Mouse (Mus musculus) heart, postnatal 0 days (tissue): ENCODE results near the gene Tmem205.

Source experiments
- CTCF ChIP-seq: IDR thresholded peaks from 2 replicates; pipeline ENCODE4 v1.5.1; 2016; ENCODE audit warnings: antibody characterized with exemption, control low read depth, low read depth
- EP300 ChIP-seq: IDR thresholded peaks from 2 replicates; pipeline ENCODE4 v1.6.1; 2016; ENCODE audit warnings: antibody characterized with exemption, low read depth

- TF ChIP-seq CTCF (no peak), EP300 (no peak)
Measured at GRCm38 (mm10) chr9:21932445-21933137, 5.2 kb upstream of the Tmem205 start.
